ENCODE assay signal across 20 mouse cellular contexts in genomic region chr17:71337546-71337945, GRCm38 (mm10).
"Had no signal": no experiment of that assay in that cellular context is flagged by ENCODE, and none has a peak within 500 bp of the region (broad histone marks: within the 10 kb centered on the region; RNA-seq: fewer than 3 reads in every experiment).

No protein-coding gene starts in this region.

- H3K27me3 ChIP-seq: kidney, embryonic 15.5 days; lung, embryonic 15.5 days; neural tube, embryonic 13.5 days; stomach, embryonic 15.5 days had no signal

- H3K4me3 ChIP-seq: kidney, embryonic 15.5 days; lung, embryonic 15.5 days; midbrain, embryonic 10.5 days; myocyte; neural tube, embryonic 13.5 days; stomach, embryonic 15.5 days had no signal

- H3K36me3 ChIP-seq: stomach, embryonic 15.5 days had no signal

- H3K9ac ChIP-seq: kidney, embryonic 15.5 days; liver, embryonic 14.5 days; liver, postnatal 0 days; lung, embryonic 15.5 days; neural tube, embryonic 13.5 days; stomach, embryonic 15.5 days had no signal

- H3K4me2 ChIP-seq: kidney, embryonic 15.5 days; liver, embryonic 11.5 days; lung, embryonic 15.5 days; neural tube, embryonic 13.5 days; stomach, embryonic 15.5 days had no signal

- H3K9me3 ChIP-seq: kidney, embryonic 15.5 days; lung, embryonic 15.5 days; midbrain, embryonic 10.5 days; neural tube, embryonic 13.5 days; stomach, embryonic 15.5 days had no signal

- ATAC-seq: liver, postnatal 0 days had no signal

- DNase-seq: kidney, adult 11 months; kidney, adult 8-10 months; kidney, postnatal 10 days; kidney, postnatal 4 days; layer of hippocampus, adult 9-11 months; liver, postnatal 0 days; lung, postnatal 10 days; lung, postnatal 36 days; midbrain, embryonic 14.5 days; right cerebral cortex, postnatal 25 days; spleen, adult 18-20 months; thymus, postnatal 25 days had no signal

- H3K27ac ChIP-seq: kidney, embryonic 15.5 days; liver, embryonic 14.5 days; lung, embryonic 15.5 days; midbrain, embryonic 10.5 days; neural tube, embryonic 13.5 days; stomach, embryonic 15.5 days had no signal

- H3K4me1 ChIP-seq: lung, embryonic 15.5 days; midbrain, embryonic 10.5 days; neural tube, embryonic 13.5 days; stomach, embryonic 15.5 days had no signal
